In the genomic region with DNA sequence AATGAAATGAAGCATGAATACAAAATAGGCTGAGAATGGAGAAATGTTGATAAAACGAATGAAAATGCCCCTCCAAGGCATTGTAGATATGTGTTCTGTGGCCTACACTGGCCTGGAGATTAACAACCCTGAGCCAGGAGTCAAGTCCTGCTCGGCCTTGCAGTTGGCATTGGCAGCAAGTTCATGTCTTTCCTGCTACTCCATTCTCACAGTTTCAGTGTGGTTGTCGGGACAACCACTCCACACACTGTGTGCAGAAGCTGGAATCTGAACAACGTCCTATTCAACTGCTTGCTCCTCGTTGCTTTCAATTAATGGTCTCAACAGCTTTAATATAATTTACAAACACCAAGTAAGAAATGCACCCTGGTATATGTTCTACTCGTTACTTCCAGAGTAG, we compare ENCODE assay signal across 31 mouse cellular contexts. TPM values are rescaled to one million over a fixed set of nuclear protein-coding genes. Genes with fewer than 3 reads are reported as not detected.
DNase-seq lines count a peak whose midpoint lies in the region; ATAC-seq lines count a peak whose summit lies in the region.
"Had no signal": no experiment of that assay in that cellular context is flagged by ENCODE, and none has a peak within 500 bp of the region (broad histone marks: within the 10 kb centered on the region; RNA-seq: fewer than 3 reads in every experiment).

No protein-coding gene starts in this region.

- no peak overlapping the region for H3K4me3 ChIP-seq in hindbrain, embryonic 14.5 days (replicated peaks; ENCODE audit: low read length)
- H3K4me3 ChIP-seq in hindbrain, embryonic 10.5 days = no peak overlapping the region
- H3K4me3 ChIP-seq in midbrain, embryonic 16.5 days (ENCODE audit: low read depth, low read length) = no peak overlapping the region
- no peak overlapping the region for H3K4me3 ChIP-seq in midbrain, embryonic 13.5 days (replicated peaks)
- H3K4me3 ChIP-seq in neural tube, embryonic 14.5 days (ENCODE audit: low read depth, low read length) = no peak overlapping the region
- H3K4me3 ChIP-seq: embryonic facial prominence, embryonic 13.5 days; stomach, embryonic 15.5 days had no signal

- WGBS in hindbrain, embryonic 14.5 days = 52% methylated on average over 6 of the region's 6 CpGs
- 81% methylated on average over 6 of the region's 6 CpGs for WGBS in hindbrain, embryonic 10.5 days
- WGBS in midbrain, embryonic 16.5 days = 48% methylated on average over 6 of the region's 6 CpGs
- WGBS in midbrain, embryonic 13.5 days = 46% methylated on average over 6 of the region's 6 CpGs
- WGBS in neural tube, embryonic 14.5 days = 51% methylated on average over 6 of the region's 6 CpGs

- H3K27me3 ChIP-seq in hindbrain, embryonic 14.5 days (ENCODE audit: control insufficient read depth, insufficient read depth, low read length) = no peaks in the 10 kb centered on the region
- no peaks in the 10 kb centered on the region for H3K27me3 ChIP-seq in hindbrain, embryonic 10.5 days (ENCODE audit: insufficient read depth, poor library complexity, severe bottlenecking)
- H3K27me3 ChIP-seq in midbrain, embryonic 16.5 days (ENCODE audit: control insufficient read depth, insufficient read depth, low read depth, low read length) = no peaks in the 10 kb centered on the region
- no peaks in the 10 kb centered on the region for H3K27me3 ChIP-seq in midbrain, embryonic 13.5 days
- no peaks in the 10 kb centered on the region for H3K27me3 ChIP-seq in neural tube, embryonic 14.5 days (ENCODE audit: control insufficient read depth, insufficient read depth, low read length)
- H3K27me3 ChIP-seq: CH12.LX; embryonic facial prominence, embryonic 13.5 days; stomach, embryonic 15.5 days had no signal

- ATAC-seq in hindbrain, embryonic 14.5 days (ENCODE audit: low FRiP score) = peak; percentile 74; the same call in 1 of the 2 replicates
- ATAC-seq in midbrain, embryonic 16.5 days = peak; percentile 70; the same call in 1 of the 2 replicates
- no peak for ATAC-seq in midbrain, embryonic 13.5 days
- ATAC-seq in neural tube, embryonic 14.5 days (ENCODE audit: low read depth) = peak; percentile 64
- ATAC-seq: activated CD4-positive, CD25-positive, alpha-beta regulatory T cell, adult 4 months; intestine, postnatal 0 days had no signal

- DNase-seq in adrenal gland, adult 2 months = peak; percentile 15
- no peak for DNase-seq in adrenal gland, postnatal 14 days
- no peak for DNase-seq in hindbrain, embryonic 14.5 days (ENCODE audit: low spot score)
- no peak for DNase-seq in hindbrain, embryonic 10.5 days (ENCODE audit: low spot score)
- no peak for DNase-seq in cerebellum, adult 9-11 months
- DNase-seq: adrenal gland, postnatal 10 days; cerebellum, adult 2 months; cerebellum, postnatal 25 days; gastrocnemius, postnatal 14 days; kidney, adult 9 months; kidney, postnatal 10 days; liver; lung, adult 2 months; lung, postnatal 10 days; right cerebral cortex, postnatal 25 days had no signal

- no peak overlapping the region for H3K4me2 ChIP-seq in hindbrain, embryonic 14.5 days (replicated peaks)
- no peak overlapping the region for H3K4me2 ChIP-seq in midbrain, embryonic 16.5 days (ENCODE audit: low read length)
- no peak overlapping the region for H3K4me2 ChIP-seq in midbrain, embryonic 13.5 days (replicated peaks)
- no peak overlapping the region for H3K4me2 ChIP-seq in neural tube, embryonic 14.5 days (ENCODE audit: low read depth, low read length)
- H3K4me2 ChIP-seq: embryonic facial prominence, embryonic 13.5 days; stomach, embryonic 15.5 days had no signal

- H3K4me1 ChIP-seq in hindbrain, embryonic 14.5 days (replicated peaks; ENCODE audit: control insufficient read depth, insufficient read depth, low read length) = peaks cover 3% of the 10 kb centered on the region; the same call in 1 of the 2 replicates
- 0 out of 2 replicates have a peak, but pooled peaks cover 3% of the 10 kb centered on the region for H3K4me1 ChIP-seq in hindbrain, embryonic 10.5 days (replicated peaks)
- H3K4me1 ChIP-seq in midbrain, embryonic 16.5 days (ENCODE audit: control insufficient read depth, insufficient read depth, low read length) = peaks cover 4% of the 10 kb centered on the region; the same call in 1 of the 2 replicates
- peaks cover 14% of the 10 kb centered on the region for H3K4me1 ChIP-seq in midbrain, embryonic 13.5 days (replicated peaks)
- peaks cover 4% of the 10 kb centered on the region; the same call in 1 of the 2 replicates for H3K4me1 ChIP-seq in neural tube, embryonic 14.5 days (ENCODE audit: control insufficient read depth, insufficient read depth, low read length)
- H3K4me1 ChIP-seq: embryonic facial prominence, embryonic 13.5 days; stomach, embryonic 15.5 days had no signal

- H3K27ac ChIP-seq in hindbrain, embryonic 14.5 days = no peak overlapping the region
- no peak overlapping the region for H3K27ac ChIP-seq in hindbrain, embryonic 10.5 days
- H3K27ac ChIP-seq in midbrain, embryonic 16.5 days (ENCODE audit: low read length) = no peak overlapping the region
- H3K27ac ChIP-seq in midbrain, embryonic 13.5 days = no peak overlapping the region
- no peak overlapping the region for H3K27ac ChIP-seq in neural tube, embryonic 14.5 days (ENCODE audit: low read depth, low read length)
- H3K27ac ChIP-seq: embryonic facial prominence, embryonic 13.5 days; liver, embryonic 14.5 days; stomach, embryonic 15.5 days had no signal

- no peaks in the 10 kb centered on the region for H3K9me3 ChIP-seq in hindbrain, embryonic 14.5 days (ENCODE audit: control insufficient read depth, low read length)
- no peaks in the 10 kb centered on the region for H3K9me3 ChIP-seq in hindbrain, embryonic 10.5 days
- no peaks in the 10 kb centered on the region for H3K9me3 ChIP-seq in midbrain, embryonic 16.5 days (replicated peaks; ENCODE audit: control insufficient read depth, low read length, poor library complexity, severe bottlenecking)
- H3K9me3 ChIP-seq in midbrain, embryonic 13.5 days = no peaks in the 10 kb centered on the region
- no peaks in the 10 kb centered on the region for H3K9me3 ChIP-seq in neural tube, embryonic 14.5 days (ENCODE audit: control insufficient read depth, low read length)
- H3K9me3 ChIP-seq: embryonic facial prominence, embryonic 13.5 days; stomach, embryonic 15.5 days had no signal

- no peak overlapping the region for H3K9ac ChIP-seq in hindbrain, embryonic 14.5 days
- no peak overlapping the region for H3K9ac ChIP-seq in midbrain, embryonic 16.5 days (ENCODE audit: low read depth, low read length)
- no peak overlapping the region for H3K9ac ChIP-seq in midbrain, embryonic 13.5 days (replicated peaks)
- H3K9ac ChIP-seq in neural tube, embryonic 14.5 days (replicated peaks; ENCODE audit: low read depth, low read length) = no peak overlapping the region
- H3K9ac ChIP-seq: embryonic facial prominence, embryonic 13.5 days; liver, embryonic 14.5 days; stomach, embryonic 15.5 days had no signal

- no peaks in the 10 kb centered on the region for H3K36me3 ChIP-seq in hindbrain, embryonic 14.5 days (replicated peaks; ENCODE audit: control insufficient read depth, insufficient read depth)
- no peaks in the 10 kb centered on the region for H3K36me3 ChIP-seq in hindbrain, embryonic 10.5 days
- H3K36me3 ChIP-seq in midbrain, embryonic 16.5 days (ENCODE audit: control insufficient read depth, insufficient read depth, low read length) = no peaks in the 10 kb centered on the region
- no peaks in the 10 kb centered on the region for H3K36me3 ChIP-seq in midbrain, embryonic 13.5 days
- no peaks in the 10 kb centered on the region for H3K36me3 ChIP-seq in neural tube, embryonic 14.5 days (ENCODE audit: control insufficient read depth, insufficient read depth, low read length)
- H3K36me3 ChIP-seq: embryonic facial prominence, embryonic 13.5 days; stomach, embryonic 15.5 days had no signal

RNA-seq across cellular contexts. Expression of gene Tmprss7, which starts 4.5 kb away (rescaled TPM):
- under 1 TPM; 0.10 to 0.58 TPM for total RNA-seq in adrenal gland, adult 2 months (2021)
- polyA plus RNA-seq in adrenal gland, adult 2 months (2012; rRNA removed) = 0.15 and 0.28 TPM in 2 replicates
- total RNA-seq in adrenal gland, postnatal 14 days (2021) = 0.19 and 1.2 TPM in 2 replicates
- 0.53 and 0.59 TPM in 2 replicates for polyA plus RNA-seq in hindbrain, embryonic 14.5 days (2014; fragmentation: Nextera tagmentation; extraction: Ambion mirVana)
- 0.29 and 0.31 TPM in 2 replicates for polyA plus RNA-seq in hindbrain, embryonic 10.5 days (2016; fragmentation: Nextera tagmentation; extraction: Ambion mirVana)
- 0.75 and 0.93 TPM in 2 replicates for polyA plus RNA-seq in midbrain, embryonic 16.5 days (2015; fragmentation: Nextera tagmentation; extraction: Ambion mirVana)
- 0.32 and 0.63 TPM in 2 replicates for polyA plus RNA-seq in midbrain, embryonic 13.5 days (2015; fragmentation: Nextera tagmentation; extraction: Ambion mirVana)
- 0.63 and 0.68 TPM in 2 replicates for polyA plus RNA-seq in neural tube, embryonic 14.5 days (2014; fragmentation: Nextera tagmentation; extraction: Ambion mirVana)
- total RNA-seq: CH12.LX; gastrocnemius, postnatal 14 days; heart, postnatal 25 days had no signal
- polyA plus RNA-seq: activated CD4-positive, CD25-positive, alpha-beta regulatory T cell, adult 4 months; C2C12; heart, embryonic 14.5 days; stomach, embryonic 15.5 days had no signal

RNA-seq across cellular contexts. Expression of gene Tagln3, which starts 26.4 kb away (rescaled TPM):
- total RNA-seq in adrenal gland, adult 2 months (2021) = 1 to 10 TPM; 4.3 TPM
- 0.88 and 1.8 TPM in 2 replicates for polyA plus RNA-seq in adrenal gland, adult 2 months (2012; rRNA removed)
- 4.1 and 7.3 TPM in 2 replicates for total RNA-seq in adrenal gland, postnatal 14 days (2021)
- polyA plus RNA-seq in hindbrain, embryonic 14.5 days (2014; fragmentation: Nextera tagmentation; extraction: Ambion mirVana) = 457 and 485 TPM in 2 replicates
- polyA plus RNA-seq in hindbrain, embryonic 10.5 days (2016; fragmentation: Nextera tagmentation; extraction: Ambion mirVana) = 193 and 362 TPM in 2 replicates
- polyA plus RNA-seq in midbrain, embryonic 16.5 days (2015; fragmentation: Nextera tagmentation; extraction: Ambion mirVana) = 337 and 369 TPM in 2 replicates
- polyA plus RNA-seq in midbrain, embryonic 13.5 days (2015; fragmentation: Nextera tagmentation; extraction: Ambion mirVana) = 569 and 571 TPM in 2 replicates
- polyA plus RNA-seq in neural tube, embryonic 14.5 days (2014; fragmentation: Nextera tagmentation; extraction: Ambion mirVana) = 610 and 624 TPM in 2 replicates
- total RNA-seq: granulocyte monocyte progenitor cell, adult 5-6 weeks had no signal
- polyA plus RNA-seq: activated CD4-positive, CD25-positive, alpha-beta regulatory T cell, adult 4 months had no signal

RNA-seq across cellular contexts. Expression of gene BC016579, which starts 44.1 kb away (rescaled TPM):
- under 1 TPM; 0.14 to 0.26 TPM for total RNA-seq in adrenal gland, adult 2 months (2021)
- not detected in 2 replicates for polyA plus RNA-seq in adrenal gland, adult 2 months (2012; rRNA removed)
- 0.15 TPM in 1 of 2 replicates, not detected in the other for total RNA-seq in adrenal gland, postnatal 14 days (2021)
- polyA plus RNA-seq in hindbrain, embryonic 14.5 days (2014; fragmentation: Nextera tagmentation; extraction: Ambion mirVana) = 0.09 TPM in 1 of 2 replicates, not detected in the other
- not detected in 2 replicates for polyA plus RNA-seq in hindbrain, embryonic 10.5 days (2016; fragmentation: Nextera tagmentation; extraction: Ambion mirVana)
- not detected in 2 replicates for polyA plus RNA-seq in midbrain, embryonic 16.5 days (2015; fragmentation: Nextera tagmentation; extraction: Ambion mirVana)
- 0.09 TPM in 1 of 2 replicates, not detected in the other for polyA plus RNA-seq in midbrain, embryonic 13.5 days (2015; fragmentation: Nextera tagmentation; extraction: Ambion mirVana)
- polyA plus RNA-seq in neural tube, embryonic 14.5 days (2014; fragmentation: Nextera tagmentation; extraction: Ambion mirVana) = 0.12 TPM in 1 of 2 replicates, not detected in the other
- total RNA-seq: CH12.LX; gastrocnemius, postnatal 14 days; heart, postnatal 25 days; layer of hippocampus, postnatal 10 days; neutrophil, adult 5-6 weeks had no signal
- polyA plus RNA-seq: activated CD4-positive, CD25-positive, alpha-beta regulatory T cell, adult 4 months; C2C12; forebrain, embryonic 11.5 days; heart, embryonic 14.5 days had no signal

RNA-seq across cellular contexts. Expression of gene Abhd10, which starts 44.8 kb away (rescaled TPM):
- 10 to 100 TPM; 16.0 to 26.7 TPM for total RNA-seq in adrenal gland, adult 2 months (2021)
- 4.2 and 5.9 TPM in 2 replicates for polyA plus RNA-seq in adrenal gland, adult 2 months (2012; rRNA removed)
- 25.0 and 25.9 TPM in 2 replicates for total RNA-seq in adrenal gland, postnatal 14 days (2021)
- polyA plus RNA-seq in hindbrain, embryonic 14.5 days (2014; fragmentation: Nextera tagmentation; extraction: Ambion mirVana) = 34.5 and 34.7 TPM in 2 replicates
- polyA plus RNA-seq in hindbrain, embryonic 10.5 days (2016; fragmentation: Nextera tagmentation; extraction: Ambion mirVana) = 42.2 and 46.3 TPM in 2 replicates
- polyA plus RNA-seq in midbrain, embryonic 16.5 days (2015; fragmentation: Nextera tagmentation; extraction: Ambion mirVana) = 42.3 and 42.6 TPM in 2 replicates
- 52.6 and 58.8 TPM in 2 replicates for polyA plus RNA-seq in midbrain, embryonic 13.5 days (2015; fragmentation: Nextera tagmentation; extraction: Ambion mirVana)
- polyA plus RNA-seq in neural tube, embryonic 14.5 days (2014; fragmentation: Nextera tagmentation; extraction: Ambion mirVana) = 39.5 and 40.7 TPM in 2 replicates

Comparison
In these comparisons a context has a peak if more than half of its experiments do, and no peak if none do; other contexts are left out.
1. RNA of gene Tagln3, which starts 26.4 kb away (polyA plus RNA-seq): 610 to 624 TPM in neural tube, embryonic 14.5 days, 569 to 571 TPM in midbrain, embryonic 13.5 days, 457 to 485 TPM in hindbrain, embryonic 14.5 days, 193 to 362 TPM in hindbrain, embryonic 10.5 days and 337 to 369 TPM in midbrain, embryonic 16.5 days; 0.88 to 1.8 TPM in adrenal gland, adult 2 months; every median in the first group is over 10 times any median in the second.